Mouse (Mus musculus): ENCODE data around the gene Vax1. TPM values are rescaled to one million over a fixed set of nuclear protein-coding genes. Genes with fewer than 3 reads are reported as not detected.

The Vax1 gene
- polyA plus RNA-seq, 1 experiment from 2014 or later, result not detected

GRCm38 (mm10) chr19:59190431-59191122, 20.7 kb upstream of the Vax1 start:
- no peak for DNase-seq

GRCm38 (mm10) chr19:59188981-59189380, 19.1 kb upstream of the Vax1 start:
- ATAC-seq, result no peak
- no peak overlapping the region for H3K4me2 ChIP-seq (ENCODE audit: low read depth, low read length)
- TF ChIP-seq CTCF (IDR thresholded peaks at IDR 0.05; ENCODE audit: low read depth), result no peak
- TF ChIP-seq EP300 (IDR thresholded peaks at IDR 0.05; ENCODE audit: low read depth), result no peak
- peaks cover 3% of the 10 kb centered on the region for H3K4me1 ChIP-seq (ENCODE audit: insufficient read depth)
- peaks cover 57% of the 10 kb centered on the region for H3K27me3 ChIP-seq (ENCODE audit: insufficient read depth, low read length)
- 10% methylated on average over 4 of the region's 4 CpGs for WGBS (ENCODE audit: insufficient replicate concordance)
- H3K27ac ChIP-seq (ENCODE audit: low read depth), result no peak overlapping the region
- H3K9ac ChIP-seq (replicated peaks), result no peak overlapping the region
- no peak overlapping the region for H3K4me3 ChIP-seq (ENCODE audit: low read depth, low read length)
- H3K9me3 ChIP-seq (ENCODE audit: low read length), result no peaks in the 10 kb centered on the region
- H3K36me3 ChIP-seq (replicated peaks; ENCODE audit: insufficient read depth, low read length), result no peaks in the 10 kb centered on the region
- no peak for DNase-seq

More at GRCm38 (mm10) chr19:59190431-59191122, 20.7 kb upstream of the Vax1 start:
- H3K9me3 ChIP-seq (ENCODE audit: low read length), result no peaks in the 10 kb centered on the region
- peaks cover 65% of the 10 kb centered on the region for H3K27me3 ChIP-seq (ENCODE audit: insufficient read depth, low read length)
- no peaks in the 10 kb centered on the region for H3K36me3 ChIP-seq (replicated peaks; ENCODE audit: insufficient read depth, low read length)
- ATAC-seq, result no peak
- peaks cover 7% of the 10 kb centered on the region for H3K4me1 ChIP-seq (ENCODE audit: insufficient read depth)
- no peak overlapping the region for H3K27ac ChIP-seq (ENCODE audit: low read depth)
- no peak overlapping the region for H3K4me2 ChIP-seq (ENCODE audit: low read depth, low read length)
- H3K9ac ChIP-seq (replicated peaks), result no peak overlapping the region
- TF ChIP-seq EP300 (IDR thresholded peaks at IDR 0.05; ENCODE audit: low read depth) (no peak), CTCF (IDR thresholded peaks at IDR 0.05; ENCODE audit: low read depth) (no peak)
- 4% methylated on average over 8 of the region's 8 CpGs for WGBS (ENCODE audit: insufficient replicate concordance)
- no peak overlapping the region for H3K4me3 ChIP-seq (ENCODE audit: low read depth, low read length)

GRCm38 (mm10) chr19:59184000-59184399, 14.1 kb upstream of the Vax1 start:
- Histone ChIP-seq H3K4me3 (ENCODE audit: low read depth, low read length) (no peak overlapping the region), H3K27ac (ENCODE audit: low read depth) (no peak overlapping the region), H3K36me3 (replicated peaks; ENCODE audit: insufficient read depth, low read length) (no peaks in the 10 kb centered on the region), H3K4me1 (ENCODE audit: insufficient read depth) (no peaks in the 10 kb centered on the region), H3K9me3 (ENCODE audit: low read length) (no peaks in the 10 kb centered on the region), H3K27me3 (ENCODE audit: insufficient read depth, low read length) (peaks cover 24% of the 10 kb centered on the region), H3K9ac (replicated peaks) (no peak overlapping the region), H3K4me2 (ENCODE audit: low read depth, low read length) (no peak overlapping the region)
- 33% methylated on average over 3 of the region's 3 CpGs for WGBS (ENCODE audit: insufficient replicate concordance)
- no peak for TF ChIP-seq CTCF (IDR thresholded peaks at IDR 0.05; ENCODE audit: low read depth)
- TF ChIP-seq EP300 (IDR thresholded peaks at IDR 0.05; ENCODE audit: low read depth), result no peak
- ATAC-seq, result no peak
- DNase-seq, result no peak

- peaks cover 69% of the 10 kb centered on the region for H3K27me3 ChIP-seq (ENCODE audit: insufficient read depth, low read length)
- H3K36me3 ChIP-seq (replicated peaks; ENCODE audit: insufficient read depth, low read length), result no peaks in the 10 kb centered on the region
- peaks cover 6% of the 10 kb centered on the region; the same call in 1 of the 2 replicates for H3K4me1 ChIP-seq (ENCODE audit: insufficient read depth)
- WGBS (ENCODE audit: insufficient replicate concordance), result 15% methylated on average over 6 of the region's 6 CpGs
- DNase-seq, result no peak
- no peak overlapping the region for H3K4me3 ChIP-seq (ENCODE audit: low read depth, low read length)
- H3K9ac ChIP-seq (replicated peaks), result no peak overlapping the region
- TF ChIP-seq CTCF (IDR thresholded peaks at IDR 0.05; ENCODE audit: low read depth) (no peak), EP300 (IDR thresholded peaks at IDR 0.05; ENCODE audit: low read depth) (no peak)
- no peaks in the 10 kb centered on the region for H3K9me3 ChIP-seq (ENCODE audit: low read length)
- no peak for ATAC-seq
- H3K4me2 ChIP-seq (ENCODE audit: low read depth, low read length), result no peak overlapping the region
- H3K27ac ChIP-seq (ENCODE audit: low read depth), result no peak overlapping the region
Measured at GRCm38 (mm10) chr19:59173341-59174015, 3.6 kb upstream of the Vax1 start.

GRCm38 (mm10) chr19:59172781-59173180, 2.9 kb upstream of the Vax1 start:
- ATAC-seq (no peak), DNase-seq (no peak)
- no peak overlapping the region for H3K4me2 ChIP-seq (ENCODE audit: low read depth, low read length)
- H3K9ac ChIP-seq (replicated peaks), result no peak overlapping the region
- no peak overlapping the region for H3K4me3 ChIP-seq (ENCODE audit: low read depth, low read length)
- H3K36me3 ChIP-seq (replicated peaks; ENCODE audit: insufficient read depth, low read length), result no peaks in the 10 kb centered on the region
- H3K4me1 ChIP-seq (ENCODE audit: insufficient read depth), result peaks cover 6% of the 10 kb centered on the region; the same call in 1 of the 2 replicates
- no peak overlapping the region for H3K27ac ChIP-seq (ENCODE audit: low read depth)
- TF ChIP-seq CTCF (IDR thresholded peaks at IDR 0.05; ENCODE audit: low read depth) (no peak), EP300 (IDR thresholded peaks at IDR 0.05; ENCODE audit: low read depth) (no peak)
- no peaks in the 10 kb centered on the region for H3K9me3 ChIP-seq (ENCODE audit: low read length)
- H3K27me3 ChIP-seq (ENCODE audit: insufficient read depth, low read length), result peaks cover 76% of the 10 kb centered on the region
- 4% methylated on average over 3 of the region's 3 CpGs for WGBS (ENCODE audit: insufficient replicate concordance)

GRCm38 (mm10) chr19:59171871-59172245, 2.0 kb upstream of the Vax1 start:
- peaks cover 6% of the 10 kb centered on the region; the same call in 1 of the 2 replicates for H3K4me1 ChIP-seq (ENCODE audit: insufficient read depth)
- no peak overlapping the region for H3K4me2 ChIP-seq (ENCODE audit: low read depth, low read length)
- 3% methylated on average over 17 of the region's 19 CpGs for WGBS (ENCODE audit: insufficient replicate concordance)
- H3K9me3 ChIP-seq (ENCODE audit: low read length), result no peaks in the 10 kb centered on the region
- no peaks in the 10 kb centered on the region for H3K36me3 ChIP-seq (replicated peaks; ENCODE audit: insufficient read depth, low read length)
- TF ChIP-seq EP300 (IDR thresholded peaks at IDR 0.05; ENCODE audit: low read depth) (no peak), CTCF (IDR thresholded peaks at IDR 0.05; ENCODE audit: low read depth) (no peak)
- DNase-seq, result no peak
- no peak overlapping the region for H3K4me3 ChIP-seq (ENCODE audit: low read depth, low read length)
- no peak overlapping the region for H3K9ac ChIP-seq (replicated peaks)
- peaks cover 82% of the 10 kb centered on the region for H3K27me3 ChIP-seq (ENCODE audit: insufficient read depth, low read length)
- no peak overlapping the region for H3K27ac ChIP-seq (ENCODE audit: low read depth)
- ATAC-seq, result no peak
